Mouse (Mus musculus) liver, embryonic 11.5 days (tissue): Measurements from ENCODE around the gene Secisbp2l. TPM values are rescaled to one million over a fixed set of nuclear protein-coding genes. Genes with fewer than 3 reads are reported as not detected.

Experiments used
- polyA plus RNA-seq: library from polyadenylated mRNA; unstranded; fragments of >200 nt; fragmentation: Nextera tagmentation; extraction: Ambion mirVana; gene quantifications from 2 replicates; pipeline ENCODE4 v1.2.1, GENCODE M21; 2014

Gene Secisbp2l
- polyA plus RNA-seq, 1 experiment from 2014 or later: 11.7 TPM

Other genes with a start within 250 kb of the Secisbp2l start
- gene Cep152, start 157.8 kb downstream of the Secisbp2l start, polyA plus RNA-seq: 8.1 and 9.1 TPM in 2 replicates
- gene Eid1, start 109.8 kb downstream of the Secisbp2l start, polyA plus RNA-seq: 81.1 and 84.1 TPM in 2 replicates
- 0.71 and 0.77 TPM in 2 replicates for gene Shc4, start 58.7 kb downstream of the Secisbp2l start, polyA plus RNA-seq
- 23.6 and 24.0 TPM in 2 replicates for gene Galk2, start 76.2 kb upstream of the Secisbp2l start, polyA plus RNA-seq
- 83.3 and 93.9 TPM in 2 replicates for gene Cops2, start 76.3 kb upstream of the Secisbp2l start, polyA plus RNA-seq